Mouse (Mus musculus) kidney, embryonic 14.5 days (tissue): ENCODE measurements at regions not wholly inside any gene's neighbourhood (a gene's known extent, or its start where the extent isn't known, plus 50 kb on each side); places are given as distances from the start of the nearest gene placed in this dataset.
A peak's percentile ranks its signal among the peaks of the same experiment; 100 is the strongest.

ENCODE experiments used
- ATAC-seq: fragments of 200-750 bp; cut with Nextera tagmentation; 2 replicates; pipeline ENCODE4 v1.8.0; 2017; ENCODE audit warnings: moderate number of reproducible peaks, mild to moderate bottlenecking, moderate TSS enrichment, moderate library complexity; ENCODE audit not compliant: low FRiP score, low TSS enrichment
- H3K27ac ChIP-seq: fragments of 300-500 bp; sonication (generic); 2 replicates; pipeline ENCODE4 v1.5.1; 2014; ENCODE audit warnings: low read depth, mild to moderate bottlenecking, low read length, moderate library complexity, mixed read lengths
- H3K27me3 ChIP-seq: fragments of 300-500 bp; sonication (generic); 2 replicates; pipeline ENCODE4 v1.6.1; 2014; ENCODE audit warnings: mild to moderate bottlenecking, low read length; ENCODE audit not compliant: control insufficient read depth, insufficient read depth
- H3K36me3 ChIP-seq: fragments of 300-500 bp; sonication (generic); 2 replicates; pipeline ENCODE4 v1.6.1; 2014; ENCODE audit warnings: low read length, mixed read lengths; ENCODE audit not compliant: control insufficient read depth, insufficient read depth
- H3K4me1 ChIP-seq: fragments of 300-500 bp; sonication (generic); 2 replicates; pipeline ENCODE4 v1.6.1; 2014; ENCODE audit warnings: low read length, mixed read lengths; ENCODE audit not compliant: control insufficient read depth, insufficient read depth
- H3K4me2 ChIP-seq: fragments of 300-500 bp; sonication (generic); replicated peaks from 2 replicates; pipeline ENCODE4 v1.6.1; 2014; ENCODE audit warnings: low read depth, mild to moderate bottlenecking, low read length
- H3K4me3 ChIP-seq: fragments of 300-500 bp; sonication (generic); 2 replicates; pipeline ENCODE4 v1.5.1; 2014; ENCODE audit warnings: mild to moderate bottlenecking, low read length
- H3K9ac ChIP-seq: fragments of 300-500 bp; sonication (generic); 2 replicates; pipeline ENCODE4 v1.6.1; 2014; ENCODE audit warnings: low read depth, mild to moderate bottlenecking, low read length, moderate library complexity
- H3K9me3 ChIP-seq: fragments of 300-500 bp; sonication (generic); 2 replicates; pipeline ENCODE4 v1.6.1; 2016; ENCODE audit warnings: low read length; ENCODE audit not compliant: control insufficient read depth
- WGBS: fragments of 180-500 bp; shearing (Covaris S2); extraction: QIAGEN DNeasy Blood & Tissue Kit; methylation state at CpG from one replicate; pipeline ENCODE4 v1.1.7; 2014; 5-methylcytosine and 5-hydroxymethylcytosine counted together

- Histone ChIP-seq H3K9ac (no peak overlapping the region), H3K36me3 (no peaks in the 10 kb centered on the region), H3K9me3 (no peaks in the 10 kb centered on the region), H3K4me2 (no peak overlapping the region), H3K27ac (no peak overlapping the region), H3K27me3 (no peaks in the 10 kb centered on the region), H3K4me1 (no peaks in the 10 kb centered on the region), H3K4me3 (no peak overlapping the region)
- WGBS: 85% methylated on average over 3 of the region's 3 CpGs
- no peak for ATAC-seq
These were observed 453.3 kb upstream of the Lmcd1 start for GRCm38 (mm10) chr6:111820265-111820664.

- Histone ChIP-seq H3K4me1 (no peaks in the 10 kb centered on the region), H3K4me2 (no peak overlapping the region), H3K9ac (no peak overlapping the region), H3K27me3 (no peaks in the 10 kb centered on the region), H3K27ac (no peak overlapping the region), H3K36me3 (no peaks in the 10 kb centered on the region), H3K4me3 (no peak overlapping the region), H3K9me3 (no peaks in the 10 kb centered on the region)
- ATAC-seq: no peak
- 53% methylated on average over 6 of the region's 6 CpGs for WGBS
These were observed 429.2 kb upstream of the Lmcd1 start for GRCm38 (mm10) chr6:111844321-111844835.

- no peaks in the 10 kb centered on the region for H3K36me3 ChIP-seq
- 68% methylated on average over 3 of the region's 3 CpGs for WGBS
- no peak overlapping the region for H3K9ac ChIP-seq
- no peak overlapping the region for H3K4me2 ChIP-seq
- H3K4me3 ChIP-seq: no peak overlapping the region
- H3K27ac ChIP-seq: no peak overlapping the region
- no peaks in the 10 kb centered on the region for H3K27me3 ChIP-seq
- H3K4me1 ChIP-seq: no peaks in the 10 kb centered on the region
- no peak for ATAC-seq
- no peaks in the 10 kb centered on the region for H3K9me3 ChIP-seq
These were observed 407.4 kb upstream of the Lmcd1 start for GRCm38 (mm10) chr6:111866101-111866598.

- no peak overlapping the region for H3K9ac ChIP-seq
- no peaks in the 10 kb centered on the region for H3K4me1 ChIP-seq
- H3K36me3 ChIP-seq: no peaks in the 10 kb centered on the region
- no peak overlapping the region for H3K4me3 ChIP-seq
- no peak overlapping the region for H3K27ac ChIP-seq
- ATAC-seq: no peak
- WGBS: 82% methylated on average over 1 of the region's 1 CpGs
- H3K4me2 ChIP-seq: no peak overlapping the region
- H3K9me3 ChIP-seq: no peaks in the 10 kb centered on the region
- H3K27me3 ChIP-seq: no peaks in the 10 kb centered on the region
These were observed 391.0 kb upstream of the Lmcd1 start for GRCm38 (mm10) chr6:111882557-111882956.

- Histone ChIP-seq H3K4me2 (no peak overlapping the region), H3K27me3 (no peaks in the 10 kb centered on the region), H3K4me1 (no peaks in the 10 kb centered on the region), H3K36me3 (no peaks in the 10 kb centered on the region), H3K4me3 (no peak overlapping the region), H3K27ac (no peak overlapping the region), H3K9ac (no peak overlapping the region), H3K9me3 (no peaks in the 10 kb centered on the region)
- ATAC-seq: no peak
- WGBS: 72% methylated on average over 1 of the region's 1 CpGs
These were observed 389.6 kb upstream of the Lmcd1 start for GRCm38 (mm10) chr6:111883946-111884345.

GRCm38 (mm10) chr6:111911997-111912396 lies 361.6 kb upstream of the Lmcd1 start:
- Histone ChIP-seq H3K9ac (no peak overlapping the region), H3K27me3 (no peaks in the 10 kb centered on the region), H3K27ac (no peak overlapping the region), H3K9me3 (no peaks in the 10 kb centered on the region), H3K4me2 (no peak overlapping the region), H3K36me3 (no peaks in the 10 kb centered on the region), H3K4me1 (no peaks in the 10 kb centered on the region), H3K4me3 (no peak overlapping the region)
- no peak for ATAC-seq
- WGBS: 66% methylated on average over 2 of the region's 2 CpGs

GRCm38 (mm10) chr6:111913771-111914405 lies 359.7 kb upstream of the Lmcd1 start:
- Histone ChIP-seq H3K4me1 (no peaks in the 10 kb centered on the region), H3K9ac (no peak overlapping the region), H3K4me2 (no peak overlapping the region), H3K27ac (no peak overlapping the region), H3K9me3 (no peaks in the 10 kb centered on the region), H3K4me3 (no peak overlapping the region), H3K36me3 (no peaks in the 10 kb centered on the region), H3K27me3 (no peaks in the 10 kb centered on the region)
- WGBS: 79% methylated on average over 11 of the region's 11 CpGs
- ATAC-seq: no peak

GRCm38 (mm10) chr6:111917248-111917721 lies 356.3 kb upstream of the Lmcd1 start:
- WGBS: 32% methylated on average over 6 of the region's 6 CpGs
- H3K9me3 ChIP-seq: no peaks in the 10 kb centered on the region
- no peaks in the 10 kb centered on the region for H3K4me1 ChIP-seq
- H3K36me3 ChIP-seq: no peaks in the 10 kb centered on the region
- H3K4me2 ChIP-seq: no peak overlapping the region
- H3K27me3 ChIP-seq: no peaks in the 10 kb centered on the region
- H3K4me3 ChIP-seq: no peak overlapping the region
- H3K27ac ChIP-seq: peak overlapping the region; percentile 45; the same call in 1 of the 2 replicates
- ATAC-seq: peak; percentile 74
- no peak overlapping the region for H3K9ac ChIP-seq

- H3K4me3 ChIP-seq: no peak overlapping the region
- peak overlapping the region; percentile 42; the same call in 1 of the 2 replicates for H3K27ac ChIP-seq
- WGBS: 52% methylated on average over 3 of the region's 3 CpGs
- H3K36me3 ChIP-seq: no peaks in the 10 kb centered on the region
- no peaks in the 10 kb centered on the region for H3K4me1 ChIP-seq
- ATAC-seq: peak; percentile 11; the same call in 1 of the 2 replicates
- H3K9me3 ChIP-seq: no peaks in the 10 kb centered on the region
- H3K9ac ChIP-seq: no peak overlapping the region
- no peaks in the 10 kb centered on the region for H3K27me3 ChIP-seq
- H3K4me2 ChIP-seq: no peak overlapping the region
These were observed 355.5 kb upstream of the Lmcd1 start for GRCm38 (mm10) chr6:111917868-111918597.
